Mouse (Mus musculus) heart, postnatal 0 days (tissue): ENCODE results near the gene Pprc1.

Experiments
- CTCF ChIP-seq: IDR thresholded peaks from 2 replicates; pipeline ENCODE4 v1.5.1; 2016; ENCODE audit warnings: antibody characterized with exemption, control low read depth, low read depth
- EP300 ChIP-seq: IDR thresholded peaks from 2 replicates; pipeline ENCODE4 v1.6.1; 2016; ENCODE audit warnings: antibody characterized with exemption, low read depth

GRCm38 (mm10) chr19:46110781-46111180 is 66.1 kb downstream of the Pprc1 start:
- no peak for TF ChIP-seq CTCF
- no peak for TF ChIP-seq EP300
